ENCODE assay signal across 8 mouse cellular contexts in genomic region chr12:21472487-21472886, GRCm38 (mm10). TPM values are rescaled to one million over a fixed set of nuclear protein-coding genes. Genes with fewer than 3 reads are reported as not detected.
DNase-seq lines count a peak whose midpoint lies in the region; ATAC-seq and TF ChIP-seq lines count a peak whose summit lies in the region.

No protein-coding gene starts in this region.

- H3K36me3 ChIP-seq in kidney, postnatal 0 days (ENCODE audit: insufficient read depth, low read length), result no peaks in the 10 kb centered on the region

- no peaks in the 10 kb centered on the region for H3K4me1 ChIP-seq in kidney, postnatal 0 days (replicated peaks; ENCODE audit: insufficient read depth, low read length)

- no peak overlapping the region for H3K4me2 ChIP-seq in kidney, postnatal 0 days (ENCODE audit: low read length)

- TF ChIP-seq CTCF in layer of hippocampus, adult 2 months (conservative IDR thresholded peaks at IDR 0.05), result peak; percentile 68
- peak; percentile 29; the same call in 1 of the 2 replicates for TF ChIP-seq CTCF in kidney, postnatal 0 days (IDR thresholded peaks at IDR 0.05; ENCODE audit: low read depth)

- no peak overlapping the region for H3K9ac ChIP-seq in kidney, postnatal 0 days (ENCODE audit: low read depth, low read length)

- no peak overlapping the region for H3K4me3 ChIP-seq in layer of hippocampus, adult 2 months
- H3K4me3 ChIP-seq in kidney, postnatal 0 days (replicated peaks; ENCODE audit: low read depth, low read length), result no peak overlapping the region

- no peak overlapping the region for H3K27ac ChIP-seq in layer of hippocampus, adult 2 months
- no peak overlapping the region for H3K27ac ChIP-seq in kidney, postnatal 0 days

- WGBS in kidney, postnatal 0 days, result 52% methylated on average over 4 of the region's 4 CpGs

- no peak; the same call in 1 of the 2 replicates for ATAC-seq in kidney, postnatal 0 days (replicated peaks; ENCODE audit: low FRiP score, low read depth)

- H3K27me3 ChIP-seq in kidney, postnatal 0 days (ENCODE audit: insufficient read depth, low read length), result no peaks in the 10 kb centered on the region

- peak in 1 of 2 experiments; percentile 29 for DNase-seq in layer of hippocampus, adult 2 months (ENCODE audit: low spot score in 2 of 2)
- DNase-seq in layer of hippocampus, postnatal 25 days (ENCODE audit: extremely low spot score in 1 of 2, low spot score in 1 of 2), result no peak
- peak; percentile 75 for DNase-seq in R1 (ENCODE audit: low read depth, low spot score)
- DNase-seq in gastrocnemius, adult 8-10 months (ENCODE audit: low spot score in 2 of 2), result peak; percentile 76 to 86
- peak; percentile 15 for DNase-seq in kidney, postnatal 0 days (ENCODE audit: low spot score)
- DNase-seq in ovary, postnatal 14 days (ENCODE audit: low spot score), result peak; percentile 31
- DNase-seq in c-Kit-positive CD71-positive TER-119-positive erythroid progenitor cells, embryonic 14.5 days (ENCODE audit: low spot score), result no peak
- no peak for DNase-seq in thymus, postnatal 14 days

- H3K9me3 ChIP-seq in kidney, postnatal 0 days (replicated peaks; ENCODE audit: low read length), result no peaks in the 10 kb centered on the region

RNA-seq across cellular contexts. Expression of gene Ywhaq, which starts 55.0 kb away (rescaled TPM):
- total RNA-seq in layer of hippocampus, adult 2 months (2021), result 100 to 1,000 TPM; 444 to 448 TPM
- total RNA-seq in layer of hippocampus, postnatal 25 days (2021), result 100 to 1,000 TPM; 454 to 540 TPM
- total RNA-seq in gastrocnemius, adult 8-10 months (2022), result 10 to 100 TPM; 12.4 to 19.9 (median 19.0) TPM
- polyA plus RNA-seq in kidney, postnatal 0 days (2015; fragmentation: Nextera tagmentation; extraction: Ambion mirVana), result 621 and 692 TPM in 2 replicates

Comparison
In these comparisons a context has a peak if more than half of its experiments do, and no peak if none do; other contexts are left out.
1. DNase-seq: peak in R1 (single experiment), gastrocnemius, adult 8-10 months (2 of 2), kidney, postnatal 0 days (single experiment) and ovary, postnatal 14 days (single experiment); none in layer of hippocampus, postnatal 25 days (0 of 2), c-Kit-positive CD71-positive TER-119-positive erythroid progenitor cells, embryonic 14.5 days (single experiment) and thymus, postnatal 14 days (single experiment).
2. RNA of gene Ywhaq, which starts 55.0 kb away (total RNA-seq): 454 to 540 TPM in layer of hippocampus, postnatal 25 days and 444 to 448 TPM in layer of hippocampus, adult 2 months; 12.4 to 19.9 TPM in gastrocnemius, adult 8-10 months; every median in the first group is over 10 times any median in the second.